Mouse (Mus musculus) heart, embryonic 15.5 days (tissue): ENCODE results near the gene Smim13. TPM values are rescaled to one million over a fixed set of nuclear protein-coding genes. Genes with fewer than 3 reads are reported as not detected.
"Not testable (repeated sequence)": the region's sequence is repeated elsewhere in the genome, so short reads cannot be mapped to it uniquely, and the experiment has no call there.

Experiments used
- ATAC-seq: fragments of 200-750 bp; cut with Nextera tagmentation; replicated peaks from 2 replicates; pipeline ENCODE4 v1.8.0; 2017; ENCODE audit warnings: low read depth, moderate TSS enrichment; ENCODE audit not compliant: insufficient number of reproducible peaks, insufficient read depth, low FRiP score
- H3K27ac ChIP-seq: fragments of 300-500 bp; sonication (generic); 2 replicates; pipeline ENCODE4 v1.5.1; 2015; ENCODE audit warnings: mild to moderate bottlenecking, inconsistent platforms
- H3K27me3 ChIP-seq: fragments of 300-500 bp; sonication (generic); 2 replicates; pipeline ENCODE4 v1.6.1; 2015; ENCODE audit warnings: inconsistent platforms
- H3K36me3 ChIP-seq: fragments of 300-500 bp; sonication (generic); 2 replicates; pipeline ENCODE4 v1.6.1; 2015; ENCODE audit warnings: mild to moderate bottlenecking, inconsistent platforms
- H3K4me1 ChIP-seq: fragments of 300-500 bp; sonication (generic); replicated peaks from 2 replicates; pipeline ENCODE4 v1.6.1; 2015; ENCODE audit warnings: inconsistent platforms
- H3K4me2 ChIP-seq: fragments of 300-500 bp; sonication (generic); 2 replicates; pipeline ENCODE4 v1.6.1; 2015; ENCODE audit warnings: inconsistent platforms, mild to moderate bottlenecking, moderate library complexity
- H3K4me3 ChIP-seq: fragments of 300-500 bp; sonication (generic); 2 replicates; pipeline ENCODE4 v1.5.1; 2015; ENCODE audit warnings: mild to moderate bottlenecking, inconsistent platforms
- H3K9ac ChIP-seq: fragments of 300-500 bp; sonication (generic); 2 replicates; pipeline ENCODE4 v1.6.1; 2015; ENCODE audit warnings: mild to moderate bottlenecking, inconsistent platforms
- H3K9me3 ChIP-seq: fragments of 300-500 bp; sonication (generic); replicated peaks from 2 replicates; pipeline ENCODE4 v1.6.1; 2016; ENCODE audit warnings: inconsistent platforms
- WGBS: fragments of 180-500 bp; shearing (Covaris S2); methylation state at CpG from one replicate; pipeline ENCODE4 v1.1.7; 2015; ENCODE audit warnings: mixed read lengths; 5-methylcytosine and 5-hydroxymethylcytosine counted together
- polyA plus RNA-seq: library from polyadenylated mRNA; unstranded; fragments of >200 nt; fragmentation: Nextera tagmentation; extraction: Ambion mirVana; gene quantifications from 2 replicates; pipeline ENCODE4 v1.2.1, GENCODE M21; 2015

The Smim13 gene
- polyA plus RNA-seq, 1 experiment from 2014 or later, result 9.6 TPM

DNA sequence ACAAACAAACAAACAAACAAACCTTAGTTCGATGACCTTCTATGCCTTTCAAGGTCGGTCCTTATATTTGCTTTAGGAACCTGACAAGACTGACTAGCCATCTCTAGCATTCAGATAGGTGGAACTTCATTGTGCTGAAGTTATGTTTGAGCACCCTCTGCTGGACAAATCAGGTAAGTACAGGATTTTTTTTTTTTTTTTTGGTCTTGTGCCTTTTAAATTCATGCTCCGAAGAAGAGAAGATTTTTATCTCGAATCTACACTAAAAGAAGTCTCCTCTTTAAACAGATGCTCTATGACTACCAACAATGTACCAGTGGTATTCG, 10.9 kb upstream of the Smim13 start:
- H3K36me3 ChIP-seq, result no peaks in the 10 kb centered on the region
- no peak overlapping the region for H3K27ac ChIP-seq
- WGBS, result 4% methylated on average over 5 of the region's 5 CpGs
- no peak overlapping the region for H3K4me2 ChIP-seq
- no peaks in the 10 kb centered on the region; the same call in 1 of the 2 replicates for H3K27me3 ChIP-seq
- H3K4me1 ChIP-seq, result 0 out of 2 replicates have a peak, but pooled peaks cover under 1% of the 10 kb centered on the region
- no peak overlapping the region for H3K9ac ChIP-seq
- H3K4me3 ChIP-seq, result no peak overlapping the region
- no peaks in the 10 kb centered on the region for H3K9me3 ChIP-seq
- no peak for ATAC-seq

DNA sequence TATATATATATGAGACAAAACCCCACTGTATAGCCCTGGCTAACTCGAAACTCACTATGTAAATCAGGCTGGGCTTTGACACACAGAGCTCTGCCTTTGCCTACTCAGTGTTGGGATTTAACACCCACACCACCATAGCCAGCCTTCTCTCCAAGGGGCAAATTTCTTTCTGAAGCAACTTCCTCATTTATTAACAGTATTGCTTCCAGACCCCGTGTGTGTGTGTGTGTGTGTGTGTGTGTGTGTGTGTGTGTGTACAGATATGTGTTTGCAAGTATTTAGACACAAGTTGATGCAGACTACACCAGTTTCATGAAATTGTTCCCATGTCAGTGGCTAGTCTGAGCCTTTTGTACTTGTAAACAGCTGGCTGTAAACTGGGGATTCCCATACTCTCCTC, 8.1 kb upstream of the Smim13 start:
- H3K36me3 ChIP-seq, result no peaks in the 10 kb centered on the region
- no peaks in the 10 kb centered on the region for H3K9me3 ChIP-seq
- no peak overlapping the region for H3K9ac ChIP-seq
- H3K4me1 ChIP-seq, result peaks cover 11% of the 10 kb centered on the region
- no peak overlapping the region for H3K4me2 ChIP-seq
- H3K4me3 ChIP-seq, result no peak overlapping the region
- H3K27me3 ChIP-seq, result no peaks in the 10 kb centered on the region; the same call in 1 of the 2 replicates
- no peak for ATAC-seq
- WGBS, result 54% methylated on average over 2 of the region's 2 CpGs
- no peak overlapping the region for H3K27ac ChIP-seq

DNA sequence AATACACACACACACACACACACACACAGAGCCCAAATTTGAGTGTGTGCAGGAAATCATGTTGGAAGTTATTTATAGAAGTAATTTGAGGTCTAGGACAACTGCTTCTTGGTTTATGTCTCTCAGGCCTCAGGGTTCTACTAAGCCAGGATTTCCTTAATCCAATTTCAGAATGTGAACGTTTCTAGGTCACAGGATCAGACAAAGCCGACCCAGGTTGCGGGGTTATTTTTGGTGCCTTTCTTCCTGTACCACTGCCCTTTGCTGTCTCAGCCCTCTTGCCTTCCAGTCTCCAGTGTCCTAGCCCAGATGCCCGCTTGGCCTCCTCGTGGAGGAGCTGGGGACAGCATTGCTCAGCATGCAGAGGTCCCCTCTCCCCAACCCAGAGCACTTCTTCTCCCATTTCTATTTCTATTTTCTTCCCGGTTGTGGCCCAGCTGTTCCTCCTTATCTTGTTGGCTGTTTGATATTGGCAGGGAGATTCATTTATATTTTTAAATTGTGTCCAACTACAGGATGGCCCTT, 5.3 kb upstream of the Smim13 start:
- no peak for ATAC-seq

DNA sequence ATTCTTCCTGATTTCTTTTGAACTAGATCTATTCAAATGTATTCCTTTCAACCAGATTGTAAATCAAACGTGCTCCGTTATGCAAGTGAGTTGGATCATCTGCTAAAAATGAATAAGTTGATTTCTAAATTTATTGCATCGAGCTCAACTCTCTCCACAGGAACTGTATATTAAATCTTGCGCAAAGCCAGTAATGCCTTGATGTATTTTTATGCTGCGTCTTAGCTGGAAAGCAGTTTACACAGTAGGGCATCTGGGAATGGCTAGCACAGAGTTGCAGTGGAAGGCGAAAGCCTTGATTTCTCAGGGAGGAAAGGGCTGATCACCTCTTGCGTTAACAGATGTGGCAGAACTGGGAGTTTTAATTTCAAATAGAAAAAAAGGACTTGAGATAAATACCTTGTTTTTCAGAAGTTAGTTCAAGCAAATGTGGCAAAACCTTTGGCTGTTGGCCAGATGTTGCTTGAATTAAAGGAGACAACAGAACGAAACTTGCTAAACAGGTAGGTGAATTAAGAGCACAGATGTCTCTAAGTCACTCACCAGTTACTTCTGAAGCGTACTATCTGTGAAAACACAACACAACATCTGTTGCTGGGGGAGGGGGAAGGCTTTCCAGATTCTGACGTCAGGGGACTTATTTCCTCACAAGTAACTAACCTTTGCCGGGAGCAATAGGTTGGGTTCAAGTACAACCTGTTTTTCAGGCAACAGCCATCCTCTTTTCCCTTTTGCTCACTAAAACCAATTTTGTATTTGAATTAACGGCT, 708 bp upstream of the Smim13 start:
- Histone ChIP-seq H3K4me2 (peak overlapping the region; percentile 84), H3K9me3 (no peaks in the 10 kb centered on the region), H3K27me3 (no peaks in the 10 kb centered on the region), H3K27ac (peak overlapping the region; percentile 93), H3K36me3 (no peaks in the 10 kb centered on the region), H3K4me1 (peaks cover 12% of the 10 kb centered on the region), H3K9ac (peak overlapping the region; percentile 59), H3K4me3 (peak overlapping the region; percentile 91)
- 38% methylated on average over 12 of the region's 12 CpGs for WGBS
- ATAC-seq, result no peak

More for the DNA sequence above, 5.3 kb upstream of the Smim13 start:
- peaks cover 11% of the 10 kb centered on the region for H3K4me1 ChIP-seq
- no peaks in the 10 kb centered on the region; the same call in 1 of the 2 replicates for H3K27me3 ChIP-seq
- no peak overlapping the region for H3K4me3 ChIP-seq
- WGBS, result 44% methylated on average over 6 of the region's 6 CpGs
- no peak overlapping the region for H3K27ac ChIP-seq
- no peak overlapping the region for H3K4me2 ChIP-seq
- H3K9me3 ChIP-seq, result no peaks in the 10 kb centered on the region
- no peak overlapping the region for H3K9ac ChIP-seq
- H3K36me3 ChIP-seq, result no peaks in the 10 kb centered on the region

DNA sequence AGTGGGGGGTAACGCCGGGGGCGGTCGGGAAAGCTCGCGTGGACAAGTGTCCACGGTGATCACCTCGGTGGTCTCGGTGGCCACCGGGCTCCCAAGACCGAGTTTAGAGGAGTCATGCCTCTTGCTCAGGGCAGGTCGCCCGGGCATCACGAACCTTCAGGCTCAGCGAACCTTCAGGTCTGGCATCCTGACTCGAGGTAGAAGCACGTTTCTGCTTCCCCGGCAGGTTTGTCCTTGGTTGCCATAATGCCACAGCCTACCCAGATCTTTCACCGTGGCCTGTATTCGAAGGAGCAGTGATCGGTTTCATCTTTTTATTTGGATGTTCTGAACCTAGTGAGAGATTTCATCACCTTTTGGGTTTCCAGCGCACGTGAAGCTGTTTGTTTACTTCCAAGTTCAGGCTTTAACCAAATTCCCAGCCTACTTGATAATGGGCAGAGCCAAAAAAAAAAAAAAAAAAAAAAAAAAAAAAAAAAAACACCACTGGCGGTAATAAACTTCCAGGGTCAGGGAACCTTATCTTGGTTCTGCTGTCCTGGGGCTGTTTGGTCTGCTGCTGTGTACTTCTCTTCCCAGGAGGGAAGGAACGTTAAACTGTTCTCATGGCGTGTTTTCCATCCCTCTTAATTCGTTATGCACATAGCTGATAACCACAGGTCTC, 806 bp downstream of the Smim13 start:
- H3K4me3 ChIP-seq, result peak overlapping the region; percentile 91
- no peaks in the 10 kb centered on the region for H3K36me3 ChIP-seq
- peak overlapping the region; percentile 84 for H3K4me2 ChIP-seq
- H3K27me3 ChIP-seq, result no peaks in the 10 kb centered on the region
- peaks cover 2% of the 10 kb centered on the region; the same call in 1 of the 2 replicates for H3K4me1 ChIP-seq
- 2% methylated on average over 27 of the region's 27 CpGs for WGBS
- no peak; the same call in 1 of the 2 replicates for ATAC-seq
- H3K9me3 ChIP-seq, result no peaks in the 10 kb centered on the region
- H3K9ac ChIP-seq, result peak overlapping the region; percentile 89
- H3K27ac ChIP-seq, result peak overlapping the region; percentile 93

DNA sequence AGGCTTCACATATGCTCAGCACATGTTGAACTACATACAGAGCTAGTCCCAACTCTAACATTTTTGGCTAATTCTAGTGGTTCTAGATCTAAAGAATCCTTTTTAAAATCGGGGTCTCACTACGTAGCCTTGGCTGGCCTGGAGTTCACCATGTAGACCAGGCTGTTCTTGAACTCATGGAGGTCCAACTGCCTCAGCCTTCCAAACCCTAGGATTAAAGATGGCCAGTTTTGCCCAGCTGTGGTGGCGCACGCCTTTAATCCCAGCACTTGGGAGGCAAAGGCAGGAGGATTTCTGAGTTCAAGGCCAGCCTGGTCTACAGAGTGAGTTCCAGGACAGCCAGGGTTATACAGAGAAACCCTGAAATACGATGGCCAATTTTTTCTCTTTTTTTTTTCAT, 1.6 kb downstream of the Smim13 start:
- not testable (repeated sequence) for H3K4me1 ChIP-seq, H3K27me3 ChIP-seq, ATAC-seq, H3K9me3 ChIP-seq, H3K27ac ChIP-seq, H3K4me3 ChIP-seq, H3K36me3 ChIP-seq, H3K9ac ChIP-seq
- peak overlapping the region; percentile 84 for H3K4me2 ChIP-seq
- 93% methylated on average over 5 of the region's 5 CpGs for WGBS

DNA sequence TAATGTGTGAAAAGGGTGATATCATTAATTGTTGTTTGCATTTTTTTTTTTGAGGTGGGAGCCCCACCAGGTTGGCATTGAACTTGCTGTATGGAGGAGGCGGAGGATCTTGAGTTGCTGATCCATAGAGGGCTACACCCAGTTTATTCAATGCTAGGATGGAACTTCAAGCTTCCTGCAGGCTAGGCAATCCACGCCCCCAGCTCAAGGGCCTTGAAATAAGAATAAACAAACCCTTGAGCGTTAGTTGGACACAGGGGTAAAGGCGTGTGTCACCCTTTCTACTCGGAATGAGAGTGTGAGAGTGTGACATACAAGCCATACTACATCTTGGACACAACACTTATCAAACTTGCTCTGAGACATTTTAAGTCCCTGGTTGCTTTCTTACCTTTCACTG, 2.0 kb downstream of the Smim13 start:
- no peak overlapping the region for H3K9ac ChIP-seq
- H3K4me1 ChIP-seq, result peaks cover 2% of the 10 kb centered on the region; the same call in 1 of the 2 replicates
- no peak overlapping the region for H3K4me3 ChIP-seq
- H3K27me3 ChIP-seq, result no peaks in the 10 kb centered on the region
- no peaks in the 10 kb centered on the region for H3K36me3 ChIP-seq
- no peak for ATAC-seq
- WGBS, result 72% methylated on average over 5 of the region's 5 CpGs
- no peaks in the 10 kb centered on the region for H3K9me3 ChIP-seq
- no peak overlapping the region for H3K27ac ChIP-seq
- H3K4me2 ChIP-seq, result no peak overlapping the region

DNA sequence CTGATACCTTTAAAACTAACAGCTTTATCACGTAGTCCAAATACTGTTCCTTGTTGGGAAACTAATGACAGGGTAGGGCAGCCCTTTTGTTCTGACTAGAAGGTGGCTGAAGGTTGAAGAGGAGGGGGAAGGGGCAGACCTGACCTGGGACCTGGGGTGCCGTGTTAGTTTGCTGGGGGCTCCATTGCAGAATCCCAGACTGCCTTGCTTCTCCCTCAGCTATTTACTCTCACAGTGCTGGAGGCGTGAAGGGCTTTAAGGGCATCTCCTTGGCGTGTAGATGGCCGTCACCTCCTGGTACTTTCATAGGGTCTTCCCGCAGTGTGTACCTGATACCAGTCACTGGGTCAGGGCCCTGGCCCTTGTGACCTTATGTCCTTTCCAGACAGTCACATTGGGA, 2.5 kb downstream of the Smim13 start:
- Histone ChIP-seq H3K36me3 (no peaks in the 10 kb centered on the region), H3K9me3 (no peaks in the 10 kb centered on the region), H3K4me3 (no peak overlapping the region), H3K4me2 (no peak overlapping the region), H3K27me3 (no peaks in the 10 kb centered on the region), H3K9ac (no peak overlapping the region), H3K4me1 (peaks cover 2% of the 10 kb centered on the region; the same call in 1 of the 2 replicates), H3K27ac (no peak overlapping the region)
- ATAC-seq, result no peak
- WGBS, result 76% methylated on average over 6 of the region's 6 CpGs

DNA sequence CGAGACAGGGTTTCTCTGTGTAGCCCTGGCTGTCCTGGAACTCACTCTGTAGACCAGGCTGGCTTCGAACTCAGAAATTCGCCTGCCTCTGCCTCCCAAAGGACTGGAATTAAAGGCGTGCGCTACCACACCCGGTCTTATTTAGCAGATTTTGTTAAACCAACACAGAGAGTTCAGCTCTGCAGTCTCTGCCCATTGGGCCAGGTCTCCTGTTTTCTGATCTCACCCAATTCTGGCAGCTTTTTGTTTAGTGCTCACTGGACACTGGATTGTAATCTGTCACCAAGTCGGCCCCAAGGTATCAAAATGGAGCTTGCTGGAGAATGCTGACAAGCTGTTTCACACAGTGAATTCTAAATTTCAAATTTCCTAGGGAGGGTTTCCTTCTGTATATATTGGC, 3.1 kb downstream of the Smim13 start:
- Histone ChIP-seq H3K27me3 (no peaks in the 10 kb centered on the region), H3K4me2 (no peak overlapping the region), H3K4me1 (peaks cover 4% of the 10 kb centered on the region), H3K4me3 (no peak overlapping the region), H3K36me3 (no peaks in the 10 kb centered on the region), H3K27ac (no peak overlapping the region), H3K9ac (no peak overlapping the region), H3K9me3 (no peaks in the 10 kb centered on the region)
- WGBS, result 91% methylated on average over 7 of the region's 7 CpGs
- ATAC-seq, result no peak

DNA sequence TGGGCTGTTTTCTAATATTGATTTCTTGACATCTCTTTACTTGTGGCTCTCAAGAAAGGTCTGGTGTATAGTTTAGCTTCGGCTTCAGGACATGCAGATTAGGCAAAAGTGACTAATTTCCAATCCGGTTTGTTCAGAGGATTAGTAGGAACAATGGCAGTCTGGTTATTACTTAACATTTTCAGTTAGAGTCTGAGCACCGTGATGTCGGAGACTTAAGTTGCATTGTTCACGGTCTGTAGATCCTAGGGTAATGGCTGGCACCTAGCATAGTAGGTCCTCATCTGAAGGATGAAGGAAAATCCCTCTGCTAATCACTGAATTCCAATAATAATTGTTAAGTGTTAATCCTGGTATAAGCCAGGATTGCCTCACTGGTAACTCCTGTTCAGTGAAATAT, 6.5 kb downstream of the Smim13 start:
- Histone ChIP-seq H3K9me3 (no peaks in the 10 kb centered on the region), H3K4me3 (no peak overlapping the region), H3K4me1 (peaks cover 5% of the 10 kb centered on the region), H3K27ac (no peak overlapping the region), H3K36me3 (no peaks in the 10 kb centered on the region), H3K27me3 (no peaks in the 10 kb centered on the region), H3K4me2 (no peak overlapping the region), H3K9ac (no peak overlapping the region)
- no peak for ATAC-seq
- 93% methylated on average over 5 of the region's 5 CpGs for whole genome bisulfite sequencing

DNA sequence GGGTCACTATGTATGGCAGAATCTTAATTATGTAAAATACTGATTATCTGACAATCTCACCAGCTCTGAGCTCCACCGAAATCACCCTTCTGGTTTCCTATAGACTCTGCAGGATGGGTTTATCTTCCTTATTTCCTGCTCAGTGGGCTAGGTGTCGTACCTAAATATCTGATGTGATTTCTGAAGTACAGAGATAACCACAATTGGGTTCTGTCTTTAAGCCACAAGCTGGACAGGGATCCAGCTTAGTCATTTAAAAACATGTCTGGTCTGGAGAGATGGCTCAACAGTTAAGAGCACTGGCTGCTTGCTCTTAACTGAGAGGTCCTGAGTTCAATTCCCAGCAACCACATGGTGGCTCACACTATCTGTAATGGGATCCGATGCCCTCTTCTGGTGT, 7.3 kb downstream of the Smim13 start:
- Histone ChIP-seq H3K4me3 (no peak overlapping the region), H3K9ac (no peak overlapping the region), H3K9me3 (no peaks in the 10 kb centered on the region), H3K27ac (no peak overlapping the region), H3K4me1 (peaks cover 3% of the 10 kb centered on the region; the same call in 1 of the 2 replicates), H3K36me3 (no peaks in the 10 kb centered on the region), H3K27me3 (no peaks in the 10 kb centered on the region), H3K4me2 (no peak overlapping the region)
- 87% methylated on average over 3 of the region's 3 CpGs for WGBS
- ATAC-seq, result no peak
